Mouse (Mus musculus) stomach, postnatal 0 days (tissue): ENCODE measurements around the gene Cog2.

ENCODE experiments used
- CTCF ChIP-seq: IDR thresholded peaks from 2 replicates; pipeline ENCODE4 v1.5.1; 2016; ENCODE audit warnings: antibody characterized with exemption, low read depth, mild to moderate bottlenecking, moderate library complexity
- EP300 ChIP-seq: optimal IDR thresholded peaks from 2 replicates; pipeline ENCODE3; 2016; ENCODE audit warnings: antibody characterized with exemption

DNA sequence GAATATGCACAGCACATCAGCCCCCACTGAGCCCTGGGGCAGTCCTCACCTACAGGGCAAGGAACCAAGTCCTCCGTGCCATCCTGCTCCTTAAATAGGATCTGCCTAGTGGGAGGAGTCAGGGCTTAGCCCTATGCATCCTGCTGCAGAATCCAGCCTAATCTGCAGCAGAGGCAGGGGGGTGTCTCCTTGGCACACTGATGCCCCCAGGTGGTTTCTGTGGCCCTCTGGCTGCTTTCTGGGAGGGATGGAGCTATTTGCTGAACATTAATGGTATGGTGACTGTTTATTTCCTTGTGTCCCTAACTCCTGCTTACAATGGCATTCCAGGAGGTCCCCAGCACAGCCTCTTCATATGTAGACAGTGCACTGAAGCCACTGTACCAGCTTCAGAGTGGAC, 27.6 kb downstream of the Cog2 start:
- no peak for TF ChIP-seq CTCF
- no peak for TF ChIP-seq EP300
